Mouse (Mus musculus) frontal cortex, postnatal 10 days (tissue): ENCODE measurements around the gene Gm6040.

Experiments used
- DNase-seq, 2 experiments: peaks; one replicate each; pipeline ENCODE4 v3.0.0; 2022; ENCODE audit warnings: low spot score in 2 of 2, mixed read lengths in 1 of 2

The Gm6040 gene

DNA sequence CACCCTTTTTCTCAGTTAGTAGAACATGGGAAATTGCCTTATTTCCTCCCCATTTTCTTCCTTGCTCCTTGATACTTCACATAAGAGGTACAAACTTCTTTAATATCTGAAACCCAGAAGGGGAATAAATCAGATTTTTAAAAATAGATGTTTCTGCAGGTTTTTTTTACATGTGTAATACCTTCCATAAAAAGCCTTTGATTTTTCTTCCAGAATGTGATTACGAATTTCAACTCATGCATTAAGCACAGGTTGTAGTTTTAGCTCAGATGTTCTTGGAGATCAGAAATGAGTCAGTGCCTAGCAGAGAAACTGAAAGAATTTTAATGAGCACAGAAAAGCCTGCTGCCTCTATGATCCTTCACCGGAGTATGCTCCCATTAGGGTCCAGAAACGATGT lies at the start of gene Gm6040:
Gene Gm6040 (minus strand): TSS at position 101 of the 400 bp plus-strand sequence.
- DNase-seq: no peak

DNA sequence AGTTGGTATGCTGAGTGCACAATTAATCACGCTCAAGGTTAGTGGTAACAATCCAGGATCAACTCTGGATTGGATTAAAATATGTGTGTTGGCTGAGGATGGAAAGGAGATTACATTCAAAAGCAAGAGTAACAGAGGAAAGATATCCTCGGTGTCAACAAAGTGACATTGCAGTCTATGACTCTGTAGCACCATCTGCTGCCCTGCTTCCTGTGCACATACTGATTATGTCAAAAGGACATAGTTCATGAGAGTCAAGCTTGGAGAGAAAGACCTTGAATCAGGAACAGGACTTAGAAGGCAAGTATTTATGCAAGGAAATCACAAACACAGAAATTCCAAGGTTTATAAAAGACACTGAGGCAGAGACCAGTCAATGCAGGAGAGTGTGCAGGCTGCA lies 42.7 kb upstream of the Gm6040 start:
- DNase-seq: no peak

DNA sequence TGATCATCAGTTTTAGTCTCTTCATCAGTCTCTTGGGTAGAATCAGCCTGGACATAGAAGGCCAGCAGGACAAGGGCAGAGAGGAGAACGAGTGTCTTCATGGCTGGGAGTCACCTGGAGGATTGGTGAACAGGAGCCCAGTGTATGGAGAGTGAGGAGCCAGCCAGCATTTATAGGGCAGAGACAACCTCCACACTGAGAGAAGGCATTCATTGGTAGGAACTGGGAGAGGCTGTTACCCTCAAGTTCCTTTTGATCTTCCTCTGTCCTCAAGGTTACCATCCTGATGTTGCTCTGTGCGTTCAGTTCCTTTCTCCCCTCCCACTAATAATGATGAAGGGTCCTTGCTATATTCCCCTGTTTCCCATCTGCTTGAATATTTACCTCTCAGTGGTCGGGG lies 22.7 kb upstream of the Gm6040 start, which contains the start of gene AY761185:
Gene AY761185 (minus strand): TSS at position 101 of the 400 bp plus-strand sequence.
- DNase-seq: no peak

DNA sequence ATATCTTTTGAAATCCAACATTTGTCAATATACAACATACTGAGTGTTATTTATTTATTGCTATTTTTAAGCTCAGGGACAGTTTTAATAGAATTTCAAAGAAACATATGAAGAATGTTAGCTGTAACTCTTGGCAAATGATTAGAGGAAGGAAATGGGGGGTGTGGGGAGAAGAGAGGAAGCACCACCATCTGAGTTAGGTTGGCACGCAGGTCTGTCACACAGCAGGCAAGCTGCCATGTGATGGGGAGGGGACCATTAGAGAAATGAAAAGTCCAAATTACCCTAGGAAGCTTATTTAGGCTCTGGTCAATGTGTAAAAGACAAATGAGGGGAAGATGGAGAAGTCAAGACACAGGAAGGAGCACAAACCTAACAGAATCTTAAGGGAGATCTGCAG lies 9.6 kb downstream of the Gm6040 start:
- no peak for DNase-seq

DNA sequence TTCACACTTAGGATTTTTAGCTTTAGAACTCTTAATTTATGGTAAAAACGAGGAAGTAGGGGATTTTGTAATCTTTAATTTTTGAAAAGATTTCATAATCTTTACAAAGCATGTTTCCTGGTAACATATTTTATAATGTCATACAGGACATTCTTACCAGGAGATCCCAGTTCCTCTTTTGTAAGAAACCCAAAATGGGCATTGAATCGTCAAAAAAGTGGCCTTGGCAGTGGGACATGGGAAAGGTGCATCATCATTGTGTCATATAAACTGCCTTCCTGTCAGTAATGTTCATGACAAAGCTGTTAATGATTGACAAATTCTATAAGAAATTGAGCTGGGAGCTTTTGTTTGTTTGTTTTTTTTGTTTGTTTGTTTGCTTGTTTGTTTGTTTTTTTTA lies 13.6 kb downstream of the Gm6040 start:
- no peak for DNase-seq

DNA sequence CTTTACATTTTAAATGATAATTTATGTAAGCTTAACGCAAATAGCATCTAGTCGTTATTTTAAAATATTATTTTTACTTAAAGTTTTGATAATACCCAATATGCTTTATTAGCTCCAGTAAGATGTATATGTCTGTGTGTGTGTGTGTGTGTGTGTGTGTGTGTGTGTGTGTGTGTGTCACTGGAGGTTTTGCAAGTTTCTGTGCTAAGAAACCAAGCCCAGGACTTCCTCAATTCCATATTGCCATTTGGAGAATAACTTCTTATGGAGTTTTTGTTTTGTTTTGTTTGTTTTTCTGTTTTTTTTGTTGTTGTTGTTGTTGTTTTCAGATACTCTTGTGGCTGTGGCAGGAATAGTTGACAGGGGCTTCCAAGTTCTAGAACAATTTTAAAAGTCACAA lies 14.8 kb downstream of the Gm6040 start:
- DNase-seq: no peak

DNA sequence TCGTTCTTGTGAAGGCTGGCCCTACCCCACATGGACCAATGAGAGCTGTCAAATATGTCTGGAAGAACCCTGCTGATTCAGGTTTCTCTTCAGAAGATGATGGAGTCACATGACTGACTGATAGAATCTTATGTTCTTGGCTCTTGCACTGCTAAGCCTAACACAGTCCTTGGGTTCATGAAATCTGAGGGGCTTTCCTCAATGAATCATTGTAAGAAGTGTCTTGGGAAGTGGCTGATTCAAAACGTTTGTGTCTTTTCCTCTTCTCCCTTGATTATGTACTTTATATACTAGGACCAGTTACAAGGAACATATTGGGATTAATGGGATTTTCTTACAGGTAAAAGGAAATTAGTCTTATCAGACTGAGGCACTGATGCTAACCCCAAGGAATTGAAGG lies 19.3 kb downstream of the Gm6040 start, which contains the start of gene Gm15056:
Gene Gm15056 (minus strand): TSS at position 101 of the 400 bp plus-strand sequence.
- no peak for DNase-seq

DNA sequence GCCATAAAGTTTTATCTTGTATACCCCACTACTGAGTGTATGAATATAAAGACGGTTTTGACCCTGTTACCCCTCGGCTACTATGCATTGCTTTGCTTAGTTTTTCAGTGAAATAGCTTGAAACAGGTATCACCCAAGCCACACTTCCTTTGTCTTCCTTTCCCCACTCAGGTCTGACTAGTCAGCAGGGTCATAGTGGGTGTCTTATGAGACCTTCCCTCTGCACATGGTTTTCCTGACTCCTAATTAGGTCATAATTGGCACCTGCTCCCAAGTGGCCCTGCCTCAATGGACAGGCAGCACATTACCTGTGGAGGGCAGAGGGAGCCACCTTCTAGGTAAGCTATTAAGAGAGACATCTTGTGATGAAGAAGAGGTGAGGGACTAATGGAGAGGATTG lies 29.5 kb downstream of the Gm6040 start, which contains the start of gene Defb33:
Gene Defb33 (plus strand): TSS at position 301 of the 400 bp plus-strand sequence.
- DNase-seq: no peak

DNA sequence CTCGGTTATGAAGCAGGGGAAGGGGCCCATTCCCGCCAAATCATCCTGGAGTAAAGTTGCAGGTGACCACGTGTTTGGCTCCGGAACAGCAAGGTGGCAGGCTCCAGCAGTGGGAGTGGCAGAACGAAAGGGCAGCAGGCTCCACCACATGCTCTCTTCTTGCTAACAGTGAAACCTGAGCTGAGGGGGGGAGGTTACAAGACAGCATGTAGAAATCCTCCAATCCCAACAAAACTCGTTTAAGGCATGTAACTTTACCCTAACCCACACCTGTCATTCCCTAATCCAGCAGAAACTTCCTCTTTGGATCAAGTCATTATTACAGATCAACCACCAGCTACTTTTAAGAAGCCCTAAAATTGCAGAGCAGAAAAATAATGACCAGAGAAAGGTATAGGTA lies 47.3 kb downstream of the Gm6040 start:
- DNase-seq: no peak
